Mouse (Mus musculus): Measurements from ENCODE around the gene Fgd6.

- TF ChIP-seq CTCF (IDR thresholded peaks at IDR 0.05; ENCODE audit: low read depth, low read length) (no peak), GATA2 (IDR thresholded peaks at IDR 0.05; ENCODE audit: borderline replicate concordance, low read depth, low read length) (no peak), GATA1 (IDR thresholded peaks at IDR 0.05; ENCODE audit: borderline replicate concordance, low read length) (no peak)
Observed at GRCm38 (mm10) chr10:94172706-94173105, 136.9 kb downstream of the Fgd6 start.

All from G1E (cell line).